Mouse (Mus musculus): ENCODE data around the gene Ascl5. TPM values are rescaled to one million over a fixed set of nuclear protein-coding genes. Genes with fewer than 3 reads are reported as not detected.

The Ascl5 gene
- total and polyA plus RNA-seq, 3 experiments, result not detected

GRCm38 (mm10) chr1:136006292-136006748 lies 44.3 kb upstream of the Ascl5 start, which contains the start of gene Igfn1:
Igfn1 (minus strand) TSS chr1:136006342.
- H3K36me3 ChIP-seq (ENCODE audit: control insufficient read depth in 1 of 2, insufficient read depth in 2 of 2, low read length in 2 of 2), result peaks cover 0 to 3% of the 10 kb centered on the region in 2 experiments; a peak in 1 of 4 replicates
- H3K4me1 ChIP-seq (ENCODE audit: control insufficient read depth in 1 of 2, insufficient read depth in 2 of 2, low read length in 2 of 2), result peaks cover 0 to 13% of the 10 kb centered on the region in 2 experiments; a peak in 1 of 4 replicates
- no peak within 1 kb of the TSS for H3K4me3 ChIP-seq (ENCODE audit: control insufficient read depth in 1 of 2, insufficient read depth in 1 of 2, low read depth in 2 of 2, low read length in 2 of 2)
- TF ChIP-seq RCOR1 (IDR thresholded peaks at IDR 0.05; ENCODE audit: low read depth, low read length), result no peak
- no peak for TF ChIP-seq POLR2AphosphoS2 (IDR thresholded peaks at IDR 0.05; ENCODE audit: low read length)
- no peak for TF ChIP-seq MAZ (IDR thresholded peaks at IDR 0.05; ENCODE audit: low read depth, low read length)
- TF ChIP-seq USF1 (IDR thresholded peaks at IDR 0.05; ENCODE audit: low read depth, low read length), result no peak
- no peak for TF ChIP-seq ETS1 (IDR thresholded peaks at IDR 0.05; ENCODE audit: low read depth, low read length)
- TF ChIP-seq ZMIZ1 (IDR thresholded peaks at IDR 0.05; ENCODE audit: low read depth, low read length), result no peak
- TF ChIP-seq JUND (IDR thresholded peaks at IDR 0.05; ENCODE audit: low read depth, low read length), result no peak
- no peak for TF ChIP-seq MYB (IDR thresholded peaks at IDR 0.05; ENCODE audit: low read depth, low read length)
- TF ChIP-seq MAFK (IDR thresholded peaks at IDR 0.05; ENCODE audit: borderline replicate concordance, low read depth, low read length), result no peak
- TF ChIP-seq RAD21 (IDR thresholded peaks at IDR 0.05; ENCODE audit: low read depth, low read length), result no peak
- TF ChIP-seq BHLHE40 (IDR thresholded peaks at IDR 0.05; ENCODE audit: borderline replicate concordance, low read depth, low read length), result no peak
- TF ChIP-seq MEF2A (IDR thresholded peaks at IDR 0.05; ENCODE audit: extremely low read depth, insufficient replicate concordance, low read depth, low read length, poor library complexity, severe bottlenecking), result no peak
- no peak for TF ChIP-seq EP300 (IDR thresholded peaks at IDR 0.05; ENCODE audit: low read depth in 1 of 2, low read length in 2 of 2)
- TF ChIP-seq TBP (IDR thresholded peaks at IDR 0.05; ENCODE audit: low read depth, low read length), result no peak
- no peak for TF ChIP-seq E2F4 (IDR thresholded peaks at IDR 0.05; ENCODE audit: borderline replicate concordance, low read depth, low read length)
- no peak for TF ChIP-seq POLR2A (IDR thresholded peaks at IDR 0.05; ENCODE audit: control insufficient read depth in 1 of 2, insufficient read depth in 1 of 2, low read depth in 1 of 2, low read length in 2 of 2, poor library complexity in 1 of 2)
- TF ChIP-seq HCFC1 (IDR thresholded peaks at IDR 0.05; ENCODE audit: low read depth, low read length), result no peak
- H3K27me3 ChIP-seq (ENCODE audit: control insufficient read depth in 1 of 2, insufficient read depth in 2 of 2, low read length in 2 of 2), result peaks cover 0 to 3% of the 10 kb centered on the region in 2 experiments; a peak in 3 of 4 replicates
- H3K9ac ChIP-seq (ENCODE audit: control insufficient read depth, low read depth, low read length, poor library complexity, severe bottlenecking), result no peak within 1 kb of the TSS
- no peaks in the 10 kb centered on the region for H3K9me3 ChIP-seq (replicated peaks; ENCODE audit: insufficient read depth, low read length)
- H3K79me2 ChIP-seq (ENCODE audit: control insufficient read depth, insufficient read depth, low read length, poor library complexity), result no peaks in the 10 kb centered on the region
- DNase-seq (ENCODE audit: low read depth, low spot score), result no peak
- H3K27ac ChIP-seq (ENCODE audit: control insufficient read depth, low read depth, low read length), result no peak within 1 kb of the TSS

GRCm38 (mm10) chr1:136007211-136008158 lies 43.1 kb upstream of the Ascl5 start, which contains the start of gene Tmem9:
Tmem9 (plus strand) TSS chr1:136008150.
- H3K4me1 ChIP-seq (ENCODE audit: control insufficient read depth in 1 of 2, insufficient read depth in 2 of 2, low read length in 2 of 2), result peaks cover 0 to 18% of the 10 kb centered on the region in 2 experiments; a peak in 2 of 4 replicates
- H3K9me3 ChIP-seq (replicated peaks; ENCODE audit: insufficient read depth, low read length), result no peaks in the 10 kb centered on the region
- H3K36me3 ChIP-seq (ENCODE audit: control insufficient read depth in 1 of 2, insufficient read depth in 2 of 2, low read length in 2 of 2), result peaks cover 0 to 9% of the 10 kb centered on the region in 2 experiments; a peak in 2 of 4 replicates
- peak within 1 kb of the TSS; percentile 44 for H3K9ac ChIP-seq (ENCODE audit: control insufficient read depth, low read depth, low read length, poor library complexity, severe bottlenecking)
- H3K4me3 ChIP-seq (ENCODE audit: control insufficient read depth in 1 of 2, insufficient read depth in 1 of 2, low read depth in 2 of 2, low read length in 2 of 2), result peak within 1 kb of the TSS; percentile 60 to 64
- H3K27me3 ChIP-seq (ENCODE audit: control insufficient read depth in 1 of 2, insufficient read depth in 2 of 2, low read length in 2 of 2), result no peaks in the 10 kb centered on the region; a peak in 3 of 4 replicates
- H3K79me2 ChIP-seq (ENCODE audit: control insufficient read depth, insufficient read depth, low read length, poor library complexity), result no peaks in the 10 kb centered on the region
- TF ChIP-seq MAZ (IDR thresholded peaks at IDR 0.05; ENCODE audit: low read depth, low read length), result no peak
- 0 out of 6 replicates have a peak, but pooled peaks of 1 of the 3 experiments have one; percentile 7 for TF ChIP-seq CTCF (IDR thresholded peaks at IDR 0.05 in 2 of 3, conservative IDR thresholded peaks at IDR 0.05 in 1 of 3; ENCODE audit: control insufficient read depth in 1 of 3, insufficient read depth in 1 of 3, low read depth in 2 of 3, low read length in 3 of 3, poor library complexity in 1 of 3, severe bottlenecking in 1 of 3)
- peak; percentile 87 for DNase-seq (ENCODE audit: low read depth, low spot score)
- H3K27ac ChIP-seq (ENCODE audit: control insufficient read depth, low read depth, low read length), result no peak within 1 kb of the TSS

All from MEL (cell line).